Mouse (Mus musculus) cortical plate, adult 2 months (tissue): ENCODE results near the gene Frs3. TPM values are rescaled to one million over a fixed set of nuclear protein-coding genes. Genes with fewer than 3 reads are reported as not detected.

Experiments used
- H3K27ac ChIP-seq: fragments of 200-500 bp; 2 replicates; pipeline ENCODE4 v1.5.1; 2012; ENCODE audit warnings: low read length, control low read depth, inconsistent platforms; ENCODE audit not compliant: insufficient read depth
- H3K4me1 ChIP-seq: fragments of 200-500 bp; 2 replicates; pipeline ENCODE4 v1.6.1; 2011; ENCODE audit warnings: low read length; ENCODE audit not compliant: control insufficient read depth, insufficient read depth
- H3K4me3 ChIP-seq: fragments of 200-500 bp; 2 replicates; pipeline ENCODE4 v1.5.1; 2011; ENCODE audit warnings: mild to moderate bottlenecking, low read length, control low read depth; ENCODE audit not compliant: insufficient read depth
- CTCF ChIP-seq: fragments of 200-500 bp; IDR thresholded peaks from 2 replicates; pipeline ENCODE4 v1.5.1; 2011; ENCODE audit warnings: mild to moderate bottlenecking, control low read depth, low read length; ENCODE audit not compliant: insufficient read depth; ENCODE audit errors: extremely low read depth
- POLR2A ChIP-seq: fragments of 200-500 bp; IDR thresholded peaks from 2 replicates; pipeline ENCODE4 v1.6.1; 2011; ENCODE audit warnings: mild to moderate bottlenecking, low read length, control low read depth; ENCODE audit not compliant: insufficient read depth; ENCODE audit errors: extremely low read depth
- polyA plus RNA-seq: library from polyadenylated mRNA; depleted of rRNA; stranded (reverse); fragments of >200 nt; gene quantifications from 2 replicates; pipeline ENCODE4 v1.2.3, GENCODE M21; 2012

Gene Frs3
- polyA plus RNA-seq, 1 experiment, result 35.9 TPM

DNA sequence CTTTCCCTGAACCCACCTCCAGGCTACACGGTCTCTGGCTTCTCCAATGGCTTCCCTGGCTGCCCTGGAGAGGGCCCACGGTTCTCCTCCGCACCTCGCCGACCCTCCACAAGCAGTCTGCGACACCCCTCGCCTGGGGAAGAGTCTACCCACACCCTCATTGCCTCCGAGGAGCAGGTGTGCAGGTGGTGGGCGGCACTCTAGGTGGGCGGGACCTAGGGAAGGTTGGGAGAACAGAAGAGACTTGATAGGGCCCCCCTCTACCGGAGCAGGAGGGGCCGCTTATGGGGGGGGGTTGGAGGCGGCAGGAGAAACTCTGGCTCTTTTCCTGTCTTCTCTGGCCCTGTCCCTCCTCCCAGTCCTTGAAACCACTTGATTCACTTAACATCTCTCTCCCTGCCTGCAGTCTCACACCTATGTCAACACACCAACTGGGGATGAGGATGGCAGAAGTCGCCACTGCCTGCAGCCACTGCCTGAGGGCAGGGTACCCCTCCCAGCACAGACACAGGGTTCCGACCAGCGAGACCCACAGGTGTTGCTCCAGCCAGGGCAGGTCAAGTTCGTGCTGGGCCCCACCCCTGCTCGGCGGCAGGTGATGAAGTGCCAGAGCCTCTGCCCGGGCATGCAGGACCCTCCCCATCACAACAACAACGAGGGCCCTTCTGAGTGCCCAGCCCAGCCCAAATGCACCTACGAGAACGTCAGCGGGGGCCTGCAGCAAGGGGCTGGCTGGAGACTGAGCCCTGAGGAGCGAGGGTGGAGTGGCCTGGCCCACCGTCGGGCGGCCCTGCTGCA, 13.9 kb downstream of the Frs3 start:
- Histone ChIP-seq H3K4me3 (no peak overlapping the region), H3K27ac (no peak overlapping the region), H3K4me1 (no peaks in the 10 kb centered on the region)
- TF ChIP-seq CTCF, result no peak
- no peak for TF ChIP-seq POLR2A

DNA sequence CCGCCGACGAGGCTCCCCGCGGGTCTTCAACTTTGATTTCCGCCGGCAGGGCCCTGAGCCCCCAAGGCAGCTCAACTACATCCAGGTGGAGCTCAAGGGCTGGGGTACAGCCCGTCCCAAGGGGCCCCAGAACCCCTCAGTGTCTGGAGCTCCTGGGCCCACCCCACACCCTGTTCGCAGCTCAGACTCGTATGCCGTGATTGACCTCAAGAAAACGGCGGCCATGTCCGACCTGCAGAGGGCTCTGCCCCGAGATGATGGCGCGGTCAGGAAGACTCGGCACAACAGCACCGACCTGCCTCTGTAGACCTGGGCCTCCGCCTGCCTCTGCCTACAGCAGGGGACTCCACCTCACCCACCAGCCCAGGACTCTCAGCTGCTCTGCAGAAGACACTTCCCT, 14.7 kb downstream of the Frs3 start:
- Histone ChIP-seq H3K4me3 (no peak overlapping the region), H3K27ac (no peak overlapping the region), H3K4me1 (no peaks in the 10 kb centered on the region)
- TF ChIP-seq POLR2A, result no peak
- no peak for TF ChIP-seq CTCF

GRCm38 (mm10) chr17:47704692-47705091, 15.9 kb downstream of the Frs3 start:
- no peak for TF ChIP-seq CTCF
- TF ChIP-seq POLR2A, result no peak
- Histone ChIP-seq H3K4me1 (no peaks in the 10 kb centered on the region), H3K27ac (no peak overlapping the region), H3K4me3 (no peak overlapping the region)

GRCm38 (mm10) chr17:47706196-47706595, 17.4 kb downstream of the Frs3 start:
- H3K27ac ChIP-seq, result no peak overlapping the region
- TF ChIP-seq CTCF (no peak), POLR2A (no peak)
- no peaks in the 10 kb centered on the region for H3K4me1 ChIP-seq
- H3K4me3 ChIP-seq, result no peak overlapping the region

DNA sequence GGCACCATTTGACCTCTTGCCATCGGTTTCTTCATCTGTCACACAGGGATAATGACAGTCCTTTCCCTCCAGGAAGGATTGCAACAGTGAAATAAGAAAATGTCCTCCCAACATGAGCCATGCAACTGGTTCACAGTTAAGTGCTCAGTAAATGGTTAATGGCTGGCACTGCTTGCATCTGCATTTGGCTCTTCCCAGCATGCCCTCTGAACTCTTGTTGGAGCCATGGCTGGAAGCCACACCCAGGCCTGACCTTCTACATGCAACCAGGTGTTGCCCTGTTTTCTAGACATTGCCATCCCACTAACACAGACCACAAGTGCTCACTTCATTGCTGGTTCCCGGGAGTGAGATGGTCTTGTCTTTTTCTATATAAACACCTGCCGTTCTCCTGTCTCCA, 19.1 kb downstream of the Frs3 start:
- TF ChIP-seq CTCF, result no peak
- no peak for TF ChIP-seq POLR2A
- Histone ChIP-seq H3K4me3 (no peak overlapping the region), H3K4me1 (no peaks in the 10 kb centered on the region), H3K27ac (no peak overlapping the region)

DNA sequence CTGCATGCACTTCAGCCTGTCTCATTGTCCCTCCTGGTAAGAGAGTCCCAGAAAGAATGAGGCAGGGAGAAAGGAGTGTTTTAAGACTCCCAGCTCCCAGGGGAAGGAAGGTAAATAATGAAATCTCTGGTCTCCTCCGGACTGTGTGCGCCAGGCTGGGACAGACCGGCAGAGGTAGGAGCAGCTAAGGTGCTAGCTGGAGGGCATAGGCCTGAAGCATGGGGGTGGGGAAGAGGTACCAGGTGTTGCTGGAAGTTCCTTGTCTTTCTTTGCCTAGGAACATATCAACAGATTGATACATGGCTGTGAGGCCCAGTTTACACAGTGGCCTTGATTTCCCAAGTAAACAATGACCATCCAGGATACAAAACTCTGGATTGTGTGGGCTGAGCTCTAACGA, 20.1 kb downstream of the Frs3 start:
- H3K4me3 ChIP-seq, result no peak overlapping the region
- TF ChIP-seq POLR2A (no peak), CTCF (no peak)
- H3K27ac ChIP-seq, result no peak overlapping the region

GRCm38 (mm10) chr17:47710036-47710435, 21.2 kb downstream of the Frs3 start:
- no peak overlapping the region for H3K4me3 ChIP-seq
- no peak overlapping the region for H3K27ac ChIP-seq
- H3K4me1 ChIP-seq, result no peaks in the 10 kb centered on the region
- TF ChIP-seq POLR2A, result no peak
- TF ChIP-seq CTCF, result no peak

More for the DNA sequence above, 20.1 kb downstream of the Frs3 start:
- H3K4me1 ChIP-seq, result no peaks in the 10 kb centered on the region

DNA sequence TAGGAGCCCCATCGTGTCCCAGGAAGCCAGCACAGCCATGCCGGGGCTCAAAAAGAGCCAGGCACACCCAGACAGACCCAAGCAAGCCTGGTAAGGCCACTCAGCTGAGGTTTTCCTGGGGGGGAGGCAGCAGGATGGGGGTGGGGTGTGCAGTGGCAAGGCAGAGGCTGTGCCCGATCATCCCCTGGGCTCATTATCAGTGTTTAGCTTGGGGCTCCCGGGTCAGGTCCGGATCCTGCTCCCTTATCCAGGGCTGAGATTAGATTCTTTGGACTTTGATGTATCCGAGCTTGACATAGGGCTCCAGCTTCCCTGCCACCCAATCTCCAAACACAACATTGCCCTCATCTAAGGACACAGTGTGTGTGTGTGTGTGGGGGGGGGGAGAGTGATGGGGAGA, 23.1 kb downstream of the Frs3 start:
- TF ChIP-seq POLR2A (no peak), CTCF (no peak)
- H3K27ac ChIP-seq, result no peak overlapping the region
- no peaks in the 10 kb centered on the region for H3K4me1 ChIP-seq
- H3K4me3 ChIP-seq, result no peak overlapping the region

DNA sequence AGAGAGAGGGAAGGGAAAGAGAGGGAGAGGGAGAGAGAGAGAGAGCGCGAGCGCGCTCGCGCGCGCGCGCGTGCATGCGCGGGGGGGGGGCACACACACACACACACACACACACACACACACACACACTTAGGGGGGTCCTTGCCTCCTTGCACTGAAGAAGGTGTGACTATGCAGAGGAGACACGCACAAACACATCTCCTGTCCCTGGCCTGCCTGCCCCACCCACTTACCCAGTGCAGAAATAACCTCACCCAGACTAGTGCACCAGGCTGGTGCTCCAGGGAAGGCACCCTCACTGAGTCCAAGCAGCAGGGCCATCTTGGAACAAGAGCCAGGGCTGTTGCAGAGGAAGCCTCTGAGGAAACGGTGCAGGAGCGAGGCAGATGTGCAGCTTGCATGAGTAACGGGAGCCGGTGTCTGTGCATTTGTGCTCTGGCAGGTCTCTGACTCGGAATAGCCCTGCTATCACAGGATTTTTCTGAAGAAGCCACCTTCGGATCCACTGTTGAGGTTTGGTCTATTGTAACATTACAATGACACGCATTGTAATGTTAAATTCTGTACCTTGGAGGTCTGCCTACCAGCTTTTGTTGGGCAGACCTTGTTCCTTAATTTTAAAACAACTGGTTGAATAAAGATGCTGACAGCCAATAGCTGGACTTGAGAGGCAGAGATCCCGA, 24.2 kb downstream of the Frs3 start:
- H3K27ac ChIP-seq, result no peak overlapping the region
- H3K4me1 ChIP-seq, result no peaks in the 10 kb centered on the region
- TF ChIP-seq CTCF (no peak), POLR2A (no peak)
- H3K4me3 ChIP-seq, result no peak overlapping the region

DNA sequence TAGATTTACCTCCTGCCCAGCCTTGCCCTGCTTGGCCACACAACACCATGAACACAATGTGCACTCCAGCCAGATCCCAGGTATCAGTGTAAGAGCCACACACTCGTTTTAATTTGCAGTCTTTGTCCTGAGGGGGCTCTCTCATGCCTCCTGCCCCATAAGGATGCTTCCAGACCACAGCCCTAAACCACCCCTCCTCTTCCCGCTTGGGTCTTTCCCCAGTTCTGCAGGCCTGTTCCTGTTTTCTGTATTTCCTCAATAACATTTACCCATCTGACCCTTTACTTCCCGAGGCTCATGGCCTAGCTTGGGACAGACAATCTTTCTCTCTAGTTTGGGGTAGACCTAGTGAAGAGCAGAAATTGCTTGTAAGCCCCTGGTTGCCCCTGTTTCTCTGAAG, 26.2 kb downstream of the Frs3 start:
- H3K27ac ChIP-seq, result no peak overlapping the region

More for the DNA sequence above, 26.2 kb downstream of the Frs3 start:
- Histone ChIP-seq H3K4me3 (no peak overlapping the region), H3K4me1 (no peaks in the 10 kb centered on the region)
- TF ChIP-seq POLR2A (no peak), CTCF (no peak)
